Mouse (Mus musculus) c-Kit-positive CD71-negative TER-119-negative erythroid progenitor cells, embryonic 14.5 days (primary cell): Measurements from ENCODE around the gene Zmiz1.

Experiments used
- DNase-seq: peaks from one replicate; pipeline ENCODE4 v3.0.0-alpha.2; 2013; ENCODE audit warnings: low read depth

The Zmiz1 gene

GRCm38 (mm10) chr14:25456666-25457433 lies 2.1 kb upstream of the Zmiz1 start:
- DNase-seq, result no peak

- DNase-seq, result no peak
Measured at GRCm38 (mm10) chr14:25457434-25457957, 1.5 kb upstream of the Zmiz1 start.

DNA sequence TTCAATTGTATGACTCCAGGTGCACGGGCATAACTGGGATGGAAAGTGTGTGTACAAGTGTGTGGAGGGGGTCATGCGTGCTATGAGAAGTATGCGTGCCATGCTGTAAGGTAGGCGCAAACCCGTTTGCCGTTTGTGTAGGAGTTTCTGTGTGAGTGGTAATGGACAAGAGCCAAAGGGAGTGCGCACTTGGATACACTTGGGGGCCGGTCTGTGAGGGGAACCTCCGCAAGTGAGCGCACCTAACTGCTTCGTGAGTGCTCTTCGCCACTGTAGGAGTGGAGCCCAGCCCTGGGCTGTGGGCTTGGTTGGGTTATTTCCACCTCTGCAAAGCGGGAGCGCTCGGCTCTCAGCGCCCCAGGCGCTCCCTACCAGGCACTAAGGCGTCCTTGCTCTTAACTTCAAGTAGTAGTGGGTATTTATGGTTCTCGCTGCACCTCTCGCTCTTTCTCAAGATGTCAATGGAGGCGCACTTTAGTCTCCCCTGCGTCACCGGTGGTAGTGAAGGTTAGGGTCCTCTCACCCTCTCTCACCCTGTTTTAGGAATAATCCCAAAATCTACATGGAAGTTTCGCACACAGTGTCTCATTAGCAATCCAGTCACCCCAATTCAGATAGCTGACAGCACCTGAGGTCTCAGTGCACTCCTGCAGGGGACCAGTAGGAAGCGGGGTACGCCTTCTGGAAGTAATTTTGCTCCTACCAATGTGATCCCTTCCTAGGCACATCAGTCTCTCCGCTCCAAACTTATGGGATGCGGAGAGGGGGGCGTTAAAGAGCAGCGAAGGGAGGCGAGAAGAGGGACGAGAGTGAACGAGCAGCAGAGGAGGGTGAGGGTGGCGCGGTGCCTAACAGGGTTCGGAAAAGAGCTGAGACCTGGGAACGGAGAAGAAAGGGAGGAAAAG lies 622 bp upstream of the Zmiz1 start:
- DNase-seq, result no peak

DNA sequence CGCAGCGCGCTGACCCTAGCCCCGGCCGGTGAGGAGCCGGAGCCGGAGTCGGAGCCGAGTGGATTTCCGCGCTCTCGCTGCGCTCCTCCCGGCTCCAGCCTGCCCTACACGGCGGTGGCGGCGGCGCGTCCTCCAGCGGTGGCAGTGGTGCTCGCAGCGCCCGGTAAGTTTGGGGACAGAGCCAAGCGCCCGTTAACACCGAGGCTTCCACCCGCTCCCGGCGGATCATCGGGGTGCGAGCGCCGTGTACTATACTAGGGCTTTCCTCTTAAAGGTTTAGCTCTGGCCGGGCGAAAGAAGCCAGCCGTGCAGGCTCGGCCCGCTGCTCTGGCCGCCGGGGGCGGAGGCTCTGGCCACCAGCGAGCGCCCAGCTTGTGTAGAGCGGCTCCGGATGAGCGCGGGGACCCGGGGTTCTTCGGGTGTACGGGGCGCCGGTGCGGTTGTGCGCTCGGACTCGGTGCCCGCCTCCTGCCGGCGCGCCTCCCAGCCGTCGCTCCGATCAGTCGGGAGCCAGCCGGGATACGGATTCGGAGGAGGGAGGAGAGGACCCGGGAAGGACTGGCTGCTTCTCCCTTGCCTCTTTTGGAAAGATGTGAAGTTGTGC lies 511 bp downstream of the Zmiz1 start:
- DNase-seq, result no peak

DNA sequence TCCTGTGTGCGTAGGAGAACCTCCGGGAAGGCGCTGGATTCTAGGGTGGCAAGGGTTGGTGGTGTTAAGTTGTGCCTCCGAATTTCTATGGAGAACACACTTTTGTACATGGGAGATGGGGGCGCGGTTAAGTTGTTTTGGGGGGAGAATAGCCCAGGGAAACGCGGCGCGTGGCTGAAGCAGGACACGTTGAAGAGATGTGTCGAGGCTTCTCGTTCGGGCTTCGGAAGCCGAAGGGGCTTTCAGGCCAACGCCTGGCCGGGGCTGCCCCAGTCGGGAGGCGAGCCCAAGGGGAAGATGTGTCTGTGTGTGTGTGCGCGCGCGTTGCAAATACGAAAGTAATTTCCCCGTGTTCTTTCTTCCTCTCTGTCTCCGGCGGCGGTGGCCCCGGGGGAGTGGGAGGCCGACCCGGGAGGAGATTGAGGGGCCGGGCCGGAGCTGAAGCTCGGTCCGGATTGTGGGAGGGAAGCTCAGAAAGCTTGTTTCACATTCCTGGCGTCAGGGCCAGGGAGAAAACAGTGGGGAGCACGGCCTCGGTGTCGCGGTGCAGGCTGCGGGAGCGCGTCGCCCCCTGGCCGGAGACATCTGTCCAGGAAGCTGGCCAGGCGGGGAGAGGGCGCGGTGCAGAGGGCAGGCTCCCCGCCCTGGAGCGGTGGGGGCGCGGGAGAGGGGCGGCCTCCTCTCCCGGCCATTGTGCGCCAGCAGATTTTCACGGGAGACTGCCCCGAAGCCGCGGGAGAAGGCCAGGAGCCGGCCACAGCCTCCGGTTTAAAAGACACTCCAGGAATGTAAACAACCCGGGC lies 1.2 kb downstream of the Zmiz1 start:
- DNase-seq, result no peak

GRCm38 (mm10) chr14:25460801-25461675 lies 2.1 kb downstream of the Zmiz1 start:
- DNase-seq, result no peak

DNA sequence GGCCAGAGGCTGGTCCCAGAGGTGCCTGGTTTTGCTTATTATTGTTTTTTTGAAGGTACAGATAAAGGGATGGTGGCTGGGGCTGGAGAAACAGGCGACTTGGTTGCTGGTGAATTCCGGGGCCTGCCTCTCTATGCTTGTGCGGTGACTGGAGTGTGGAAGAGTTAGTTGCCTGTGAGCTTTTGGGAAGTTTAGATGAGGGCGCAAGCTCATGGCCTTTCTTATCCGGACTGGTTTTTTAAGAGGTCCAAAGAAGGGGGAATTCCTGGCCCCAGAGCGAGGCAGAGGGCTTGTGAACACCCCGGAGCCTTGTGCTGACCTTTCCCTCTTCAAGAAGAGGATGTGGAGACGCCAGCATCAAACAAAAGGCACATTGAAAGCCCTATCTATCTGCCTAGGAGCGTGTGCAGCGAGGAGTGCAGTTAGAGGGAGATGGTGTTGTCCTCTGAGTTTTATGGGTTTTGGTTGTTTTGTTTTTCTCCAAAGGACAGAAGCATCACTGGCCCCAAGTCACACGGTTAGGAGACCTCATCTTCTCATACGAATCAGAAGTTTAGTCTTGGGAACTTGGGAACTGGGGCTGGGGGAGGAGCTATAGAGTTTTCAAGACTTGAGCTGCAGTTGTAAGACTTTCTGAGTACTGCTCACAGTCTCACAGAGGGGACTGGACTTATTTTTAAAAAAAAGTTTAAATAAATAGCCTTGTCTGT lies 2.8 kb downstream of the Zmiz1 start:
- DNase-seq, result no peak

- DNase-seq, result no peak
Measured at GRCm38 (mm10) chr14:25462975-25463374, 4.0 kb downstream of the Zmiz1 start.

- DNase-seq, result no peak
Measured at GRCm38 (mm10) chr14:25463919-25464318, 4.9 kb downstream of the Zmiz1 start.

DNA sequence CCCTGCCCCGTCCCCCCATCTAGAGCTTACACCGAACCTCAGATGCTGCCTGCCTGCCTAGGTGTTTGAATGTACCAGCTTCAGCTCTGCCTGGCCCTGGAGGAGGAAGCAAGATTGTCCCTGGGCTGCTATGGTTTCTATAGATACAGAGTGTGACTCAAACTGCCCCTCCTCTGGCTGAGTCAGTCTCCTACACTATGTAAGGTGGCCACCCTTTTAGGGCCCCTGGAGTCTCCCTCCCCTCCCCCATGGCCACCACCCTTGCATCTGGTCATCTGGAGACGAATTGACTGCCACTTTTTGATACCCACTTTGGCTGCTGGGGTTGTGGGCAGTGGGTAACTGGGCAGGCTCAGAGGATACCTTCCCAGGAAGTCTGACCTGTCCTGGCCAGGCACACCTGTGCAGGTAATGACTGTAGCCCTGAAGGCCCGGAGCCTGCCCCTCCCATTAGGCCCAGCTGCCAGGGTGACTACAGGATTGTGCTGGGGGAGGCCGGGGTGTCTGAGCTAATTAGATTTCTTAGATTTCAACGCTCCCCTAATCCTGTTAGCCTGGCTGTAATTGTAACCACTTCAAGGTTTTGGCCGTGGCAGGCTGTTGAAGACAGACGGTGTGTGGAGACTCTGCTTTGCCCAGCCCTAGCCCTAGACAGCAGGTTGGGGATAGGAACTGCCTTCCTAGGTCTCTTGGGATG lies 5.8 kb downstream of the Zmiz1 start:
- DNase-seq, result no peak

DNA sequence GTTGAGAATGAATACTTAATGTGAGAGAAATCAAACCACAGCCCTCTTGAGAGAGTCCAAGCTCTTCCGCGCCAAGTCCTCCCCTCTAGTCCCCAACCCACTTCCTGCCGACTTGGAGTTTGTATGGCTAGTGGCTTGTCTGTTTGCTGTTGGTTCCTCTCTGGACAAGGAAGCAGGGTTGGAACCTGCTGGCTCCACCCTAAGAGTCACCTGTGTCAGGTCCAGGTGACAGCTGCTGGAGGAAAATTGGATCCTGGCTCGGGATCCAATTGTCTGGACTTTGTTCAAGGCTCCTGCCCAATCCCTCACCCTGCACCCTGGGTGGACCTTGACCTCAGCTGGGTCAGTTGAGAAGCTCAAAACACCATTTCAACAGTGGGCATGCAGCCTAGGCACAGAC lies 7.4 kb downstream of the Zmiz1 start:
- DNase-seq, result no peak

DNA sequence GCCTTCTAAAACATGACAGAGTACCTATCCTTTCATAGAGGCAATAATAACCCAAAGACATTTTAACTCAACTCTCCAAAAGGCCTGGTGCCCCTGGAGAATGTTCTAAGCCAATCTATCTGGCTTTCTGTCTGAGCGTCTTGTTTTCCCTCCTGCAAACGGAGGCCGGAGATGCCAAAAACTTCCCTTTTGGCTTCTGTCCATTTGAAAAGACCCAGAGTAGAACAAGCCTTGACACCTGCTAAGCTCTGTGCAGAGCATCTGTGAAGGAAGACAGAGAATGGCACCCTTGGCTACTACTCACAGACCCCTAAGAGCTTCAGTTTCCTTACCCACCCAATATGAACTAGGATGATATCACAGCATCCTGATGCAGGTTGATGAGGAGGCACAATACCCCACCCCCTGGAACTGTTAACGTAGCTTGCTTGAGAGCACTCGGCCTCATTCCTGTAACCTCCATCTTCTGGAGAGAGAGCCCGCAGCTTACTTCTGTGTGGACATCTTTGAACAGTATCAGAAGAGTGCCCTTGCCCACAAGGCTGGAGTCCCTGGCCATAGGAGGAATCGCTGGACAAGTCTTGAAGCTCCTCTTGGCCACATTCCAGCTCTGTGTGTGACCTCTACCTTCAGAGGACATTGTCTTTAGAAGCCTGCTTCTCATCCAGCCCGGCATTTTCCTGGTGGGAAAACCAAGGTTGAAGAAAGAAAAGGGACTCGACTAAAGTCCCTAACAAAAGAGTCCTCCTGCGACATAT lies 9.1 kb downstream of the Zmiz1 start:
- no peak for DNase-seq

DNA sequence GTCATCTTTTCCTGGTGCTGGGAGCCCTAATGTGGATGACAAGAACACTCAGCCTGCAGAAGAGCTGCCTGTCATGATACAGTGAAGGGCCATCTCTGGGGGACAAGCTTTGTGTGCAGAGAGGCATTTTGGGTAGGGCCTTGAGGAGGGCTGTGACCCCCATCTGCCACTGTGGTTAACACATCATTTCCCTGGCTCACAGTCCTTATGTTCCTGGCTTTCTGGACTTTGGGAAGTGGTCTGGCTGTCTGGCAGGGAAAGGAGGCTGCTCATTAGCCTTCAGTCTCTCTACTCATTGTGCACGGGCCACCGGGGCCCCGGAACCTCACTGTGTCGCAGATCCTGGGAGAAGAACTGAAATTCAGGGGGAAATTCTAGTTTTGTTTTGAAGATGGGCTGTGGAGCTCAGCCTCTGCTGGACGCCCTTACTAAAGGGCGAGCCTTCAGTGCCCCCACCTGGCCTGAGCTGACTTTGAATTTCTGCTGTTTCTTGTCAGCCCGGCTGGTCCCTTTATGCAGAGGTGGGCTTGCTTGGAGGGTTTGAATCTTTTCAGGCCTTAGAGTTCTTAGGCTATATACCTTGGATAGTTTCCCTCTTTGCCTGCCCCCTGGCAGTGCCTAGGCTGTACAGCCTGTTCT lies 10.0 kb downstream of the Zmiz1 start:
- no peak for DNase-seq

GRCm38 (mm10) chr14:25470224-25470805 lies 11.3 kb downstream of the Zmiz1 start:
- DNase-seq, result no peak

DNA sequence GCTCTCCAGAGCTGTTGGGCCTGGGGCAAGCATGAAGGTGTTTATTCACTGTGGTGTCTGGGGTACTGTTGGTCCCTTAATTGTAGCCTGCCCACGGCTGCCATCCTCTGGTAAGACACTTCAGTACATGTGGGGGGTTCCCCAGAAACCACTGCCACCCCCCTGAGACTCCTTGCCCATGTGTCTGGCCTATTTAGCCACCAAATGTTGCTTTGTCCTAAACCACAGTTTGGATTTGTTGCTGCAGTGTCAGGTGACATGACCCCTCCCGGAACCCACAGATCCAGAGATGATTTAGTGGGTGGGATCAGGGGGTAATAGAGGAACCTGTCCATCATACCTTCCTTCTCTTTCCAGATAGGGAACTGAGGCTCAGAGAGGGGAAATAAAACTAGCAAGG lies 12.1 kb downstream of the Zmiz1 start:
- DNase-seq, result no peak

GRCm38 (mm10) chr14:25472096-25472861 lies 13.3 kb downstream of the Zmiz1 start:
- DNase-seq, result no peak
